Mouse (Mus musculus): ENCODE measurements at regions not wholly inside any gene's neighbourhood (a gene's known extent, or its start where the extent isn't known, plus 50 kb on each side); places are given as distances from the start of the nearest gene placed in this dataset.
"Not testable (repeated sequence)": the region's sequence is repeated elsewhere in the genome, so short reads cannot be mapped to it uniquely, and the experiment has no call there.

- WGBS: 60% methylated on average over 1 of the region's 1 CpGs
- Histone ChIP-seq H3K27ac (ENCODE audit: insufficient read depth, low read length) (no peak overlapping the region), H3K27me3 (ENCODE audit: control insufficient read depth, insufficient read depth, low read length) (no peaks in the 10 kb centered on the region), H3K4me1 (ENCODE audit: control insufficient read depth, insufficient read depth, insufficient read length) (no peaks in the 10 kb centered on the region), H3K36me3 (ENCODE audit: control insufficient read depth, insufficient read depth, low read length) (no peaks in the 10 kb centered on the region), H3K4me3 (ENCODE audit: extremely low read depth, insufficient read depth, insufficient read length) (no peak overlapping the region)
- TF ChIP-seq POLR2A (IDR thresholded peaks at IDR 0.05; ENCODE audit: low read depth, low read length) (no peak), CTCF (IDR thresholded peaks at IDR 0.05; ENCODE audit: extremely low read depth, insufficient read depth, insufficient read length, insufficient replicate concordance) (no peak)
- DNase-seq (ENCODE audit: low read depth in 1 of 2, low spot score in 2 of 2): no peak
Measured at GRCm38 (mm10) chr8:55465419-55465818, 441.3 kb downstream of the Adam29 start.

- no peaks in the 10 kb centered on the region for H3K36me3 ChIP-seq (ENCODE audit: control insufficient read depth, insufficient read depth, low read length)
- no peak for TF ChIP-seq POLR2A (IDR thresholded peaks at IDR 0.05; ENCODE audit: low read depth, low read length)
- H3K4me3 ChIP-seq (ENCODE audit: extremely low read depth, insufficient read depth, insufficient read length): no peak overlapping the region
- no peak overlapping the region for H3K27ac ChIP-seq (ENCODE audit: insufficient read depth, low read length)
- DNase-seq (ENCODE audit: low read depth in 1 of 2, low spot score in 2 of 2): no peak
- 59% methylated on average over 2 of the region's 2 CpGs for WGBS
- H3K4me1 ChIP-seq (ENCODE audit: control insufficient read depth, insufficient read depth, insufficient read length): no peaks in the 10 kb centered on the region
- H3K27me3 ChIP-seq (ENCODE audit: control insufficient read depth, insufficient read depth, low read length): no peaks in the 10 kb centered on the region
Measured at GRCm38 (mm10) chr8:55464855-55465169, 441.9 kb downstream of the Adam29 start.

- Histone ChIP-seq H3K27me3 (ENCODE audit: control insufficient read depth, insufficient read depth, low read length) (no peaks in the 10 kb centered on the region), H3K4me3 (ENCODE audit: extremely low read depth, insufficient read depth, insufficient read length) (no peak overlapping the region), H3K4me1 (ENCODE audit: control insufficient read depth, insufficient read depth, insufficient read length) (no peaks in the 10 kb centered on the region), H3K27ac (ENCODE audit: insufficient read depth, low read length) (no peak overlapping the region), H3K36me3 (ENCODE audit: control insufficient read depth, insufficient read depth, low read length) (no peaks in the 10 kb centered on the region)
- DNase-seq (ENCODE audit: low read depth in 1 of 2, low spot score in 2 of 2): no peak
- WGBS: 73% methylated on average over 5 of the region's 5 CpGs
- TF ChIP-seq POLR2A (IDR thresholded peaks at IDR 0.05; ENCODE audit: low read depth, low read length) (no peak), CTCF (IDR thresholded peaks at IDR 0.05; ENCODE audit: extremely low read depth, insufficient read depth, insufficient read length, insufficient replicate concordance) (no peak)
Measured at GRCm38 (mm10) chr8:55464036-55464854, 442.5 kb downstream of the Adam29 start.

- not testable (repeated sequence) for H3K27ac ChIP-seq (ENCODE audit: insufficient read depth, low read length); H3K4me3 ChIP-seq (ENCODE audit: extremely low read depth, insufficient read depth, insufficient read length); H3K36me3 ChIP-seq (ENCODE audit: control insufficient read depth, insufficient read depth, low read length); H3K4me1 ChIP-seq (ENCODE audit: control insufficient read depth, insufficient read depth, insufficient read length); H3K27me3 ChIP-seq (ENCODE audit: control insufficient read depth, insufficient read depth, low read length); DNase-seq (ENCODE audit: low read depth in 1 of 2, low spot score in 2 of 2)
- WGBS: 89% methylated on average over 5 of the region's 5 CpGs
Measured at GRCm38 (mm10) chr8:55460790-55461189, 446.0 kb downstream of the Adam29 start.

- no peak for DNase-seq (ENCODE audit: low read depth in 1 of 2, low spot score in 2 of 2)
- no peaks in the 10 kb centered on the region for H3K36me3 ChIP-seq (ENCODE audit: control insufficient read depth, insufficient read depth, low read length)
- H3K27me3 ChIP-seq (ENCODE audit: control insufficient read depth, insufficient read depth, low read length): no peaks in the 10 kb centered on the region
- 84% methylated on average over 2 of the region's 2 CpGs for WGBS
- H3K27ac ChIP-seq (ENCODE audit: insufficient read depth, low read length): no peak overlapping the region
- no peak overlapping the region for H3K4me3 ChIP-seq (ENCODE audit: extremely low read depth, insufficient read depth, insufficient read length)
- TF ChIP-seq CTCF (IDR thresholded peaks at IDR 0.05; ENCODE audit: extremely low read depth, insufficient read depth, insufficient read length, insufficient replicate concordance): no peak
- no peak for TF ChIP-seq POLR2A (IDR thresholded peaks at IDR 0.05; ENCODE audit: low read depth, low read length)
- H3K4me1 ChIP-seq (ENCODE audit: control insufficient read depth, insufficient read depth, insufficient read length): no peaks in the 10 kb centered on the region
Measured at GRCm38 (mm10) chr8:55457436-55457835, 449.3 kb downstream of the Adam29 start.
